Mouse (Mus musculus) thymus, postnatal 4 days (tissue): Measurements from ENCODE around the gene Cd47.

ENCODE experiments used
- DNase-seq: peaks from one replicate; pipeline ENCODE4 v3.0.0; 2021

Cd47 gene

DNA sequence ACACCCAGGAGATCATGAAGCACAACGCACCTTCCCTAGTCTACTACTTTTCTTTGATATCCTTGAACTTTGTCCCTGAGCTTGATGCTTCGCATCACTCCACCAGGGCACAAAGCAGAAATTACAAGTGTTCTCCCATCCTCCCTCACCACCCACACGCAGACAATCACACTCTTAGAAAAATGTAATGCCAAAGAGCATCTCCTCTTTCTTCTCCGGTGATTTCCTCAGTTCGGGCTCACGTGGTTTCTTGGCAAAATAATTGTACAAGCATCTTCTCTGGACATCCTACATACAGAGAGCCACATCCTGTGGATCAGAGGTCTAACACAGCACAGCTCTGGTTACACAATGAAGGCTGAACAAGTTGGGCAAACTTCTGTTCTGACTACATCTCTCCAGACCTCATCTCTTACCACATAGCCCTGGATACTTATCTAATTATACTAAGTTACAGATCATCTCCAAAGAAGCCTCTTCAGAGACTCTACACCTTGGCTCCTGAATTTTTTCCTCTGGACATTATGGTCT is 36.4 kb downstream of the Cd47 start:
- no peak for DNase-seq

DNA sequence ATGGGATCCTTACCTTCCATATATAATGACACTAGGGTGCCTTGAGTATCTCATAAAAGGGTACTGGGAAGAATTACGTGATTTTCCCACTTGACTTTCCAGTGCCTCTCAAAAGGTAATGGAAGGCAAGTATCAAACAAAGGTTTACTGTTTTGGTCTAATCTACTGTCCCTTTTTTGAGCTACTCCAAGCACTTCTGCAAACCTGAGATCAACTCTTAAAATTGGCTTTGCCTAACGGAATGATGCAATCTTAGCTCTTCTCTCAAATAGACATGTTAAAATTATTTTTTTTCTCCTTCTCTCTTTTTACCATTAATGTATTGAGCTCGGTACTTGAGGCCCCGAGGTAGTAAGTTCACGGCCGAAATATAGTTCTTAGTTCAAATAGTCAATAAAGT is 38.6 kb downstream of the Cd47 start:
- no peak for DNase-seq

DNA sequence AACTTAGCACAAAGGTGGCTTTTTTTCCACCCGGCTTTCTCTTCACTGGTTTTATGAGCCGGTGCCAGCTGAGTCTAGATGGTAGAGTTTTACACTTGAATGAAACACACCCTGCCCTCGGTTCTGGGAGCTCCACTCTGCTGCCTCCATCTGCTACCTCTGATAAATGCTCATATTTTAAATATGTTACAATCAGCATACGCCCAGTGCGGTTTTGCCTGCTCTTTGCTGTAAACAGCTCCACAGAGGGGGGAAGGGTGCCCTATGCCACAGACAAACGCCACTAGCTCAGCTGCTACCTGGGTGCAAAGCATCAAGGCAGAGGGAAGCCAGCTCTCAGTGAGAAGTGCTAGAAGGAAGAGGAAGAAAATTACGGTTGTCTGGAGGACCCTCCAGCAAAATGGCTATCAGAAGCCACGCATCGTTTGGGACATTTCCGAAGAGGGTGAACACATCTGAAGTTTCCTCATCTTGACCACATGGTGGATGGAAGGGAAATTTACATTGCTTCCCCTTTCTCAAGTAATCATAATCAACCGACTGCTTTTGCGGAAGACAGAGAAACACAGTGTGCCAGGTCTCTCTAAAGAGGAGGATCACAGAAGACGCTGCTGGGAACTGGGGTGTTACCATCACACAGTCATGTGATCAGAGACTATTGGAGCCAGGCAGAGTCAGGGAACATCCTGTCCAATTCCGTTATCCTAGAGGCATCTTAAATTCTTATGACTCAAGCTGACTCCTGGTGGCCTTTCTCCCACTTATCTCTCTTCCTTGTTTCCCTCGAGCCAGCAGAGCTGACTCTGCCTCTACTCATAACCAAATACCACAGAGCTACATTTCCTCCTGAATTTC is 39.6 kb downstream of the Cd47 start:
- DNase-seq = peak; percentile 85

DNA sequence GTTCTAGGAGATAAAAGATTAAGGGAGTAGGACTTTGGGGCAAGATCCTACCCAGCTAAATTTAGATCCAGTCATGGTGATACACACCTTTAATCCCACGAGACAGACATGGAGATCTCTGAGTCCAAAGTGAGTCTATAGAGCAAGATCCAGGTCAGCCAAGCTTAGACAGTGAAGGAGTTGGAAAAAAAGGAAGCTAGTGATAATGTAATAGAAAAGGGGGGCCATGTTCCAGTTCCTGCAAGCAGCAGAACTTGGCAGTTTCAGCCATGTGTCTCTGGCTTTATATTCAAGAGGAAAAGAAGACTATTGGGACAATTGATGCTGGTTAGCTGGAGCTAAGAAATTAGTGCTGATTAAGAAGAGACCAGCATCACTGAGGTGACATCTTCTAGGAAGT is 43.4 kb downstream of the Cd47 start:
- no peak for DNase-seq

DNA sequence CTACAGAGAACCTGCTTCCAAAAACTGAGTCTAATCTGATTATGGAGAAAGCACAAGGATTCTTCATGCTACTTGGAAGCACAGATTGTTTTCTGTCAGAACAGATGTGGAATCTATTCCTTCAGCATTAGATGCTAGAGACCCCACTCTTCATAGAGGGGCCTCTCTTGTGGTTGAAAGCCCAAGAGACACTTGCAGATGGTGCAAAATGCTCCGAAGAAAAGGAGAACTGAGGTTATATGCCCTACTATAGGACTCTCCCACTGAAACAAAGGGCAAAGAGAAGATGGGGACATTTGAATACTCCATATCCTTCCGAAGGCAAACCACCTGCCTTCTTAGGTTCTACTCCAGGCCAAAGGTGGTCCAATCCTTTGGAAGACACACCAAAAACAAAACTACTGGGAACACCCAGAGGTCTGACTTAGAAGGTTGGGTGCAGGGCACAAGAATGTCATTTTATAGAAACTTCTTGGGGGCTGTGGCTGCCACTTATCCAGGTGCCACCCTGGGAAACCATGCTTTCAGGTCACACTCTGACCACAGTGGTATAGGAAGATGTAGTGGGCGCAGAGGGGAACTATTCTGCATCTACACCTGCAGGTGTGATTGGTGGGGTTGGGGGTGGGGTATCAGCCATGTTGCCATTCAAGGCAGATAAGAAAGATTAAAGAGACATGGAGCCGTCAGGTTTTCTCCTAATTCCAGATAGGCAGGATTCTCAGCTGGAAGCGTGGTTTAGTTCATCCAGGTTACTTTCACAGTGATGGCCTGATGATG is 47.1 kb downstream of the Cd47 start:
- DNase-seq = peak; percentile 65

DNA sequence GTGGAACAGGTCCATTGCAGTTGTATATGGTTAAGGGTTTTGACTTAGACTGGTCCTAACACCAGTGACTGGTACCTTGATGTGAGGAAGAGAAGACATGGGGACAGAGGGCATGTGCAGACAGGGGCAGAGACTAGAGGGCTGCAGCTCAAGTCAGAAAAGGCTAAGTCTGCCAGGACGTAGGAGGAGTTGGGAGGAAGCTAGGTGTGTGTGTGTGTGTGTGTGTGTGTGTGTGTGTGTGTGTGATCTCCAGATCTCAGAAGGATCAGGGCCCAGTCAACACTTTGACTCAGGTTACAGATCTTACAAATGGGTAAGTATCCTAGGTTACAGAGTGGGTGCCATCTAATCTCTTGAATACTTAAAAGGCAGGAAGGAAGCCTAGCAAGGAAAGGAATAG is 48.3 kb downstream of the Cd47 start:
- DNase-seq = peak; percentile 46

DNA sequence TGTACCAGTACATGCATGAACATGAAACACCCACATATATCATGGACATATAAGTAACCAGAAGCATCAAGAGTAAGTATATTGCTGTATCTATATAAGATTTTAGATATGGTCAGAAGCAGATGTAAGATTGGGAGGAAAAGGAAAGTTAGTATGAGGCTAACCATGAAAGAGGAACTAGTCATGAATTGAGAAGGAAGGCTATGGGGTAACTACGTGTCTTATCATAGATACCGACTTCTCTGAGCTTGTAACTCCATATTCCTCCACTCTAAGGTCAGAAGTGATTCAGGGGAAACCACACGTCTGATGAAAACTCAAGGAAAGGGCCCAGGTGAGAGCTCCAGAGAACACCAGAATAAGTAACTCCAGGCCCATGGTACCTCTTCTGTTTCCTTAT is 52.6 kb downstream of the Cd47 start:
- no peak for DNase-seq

DNA sequence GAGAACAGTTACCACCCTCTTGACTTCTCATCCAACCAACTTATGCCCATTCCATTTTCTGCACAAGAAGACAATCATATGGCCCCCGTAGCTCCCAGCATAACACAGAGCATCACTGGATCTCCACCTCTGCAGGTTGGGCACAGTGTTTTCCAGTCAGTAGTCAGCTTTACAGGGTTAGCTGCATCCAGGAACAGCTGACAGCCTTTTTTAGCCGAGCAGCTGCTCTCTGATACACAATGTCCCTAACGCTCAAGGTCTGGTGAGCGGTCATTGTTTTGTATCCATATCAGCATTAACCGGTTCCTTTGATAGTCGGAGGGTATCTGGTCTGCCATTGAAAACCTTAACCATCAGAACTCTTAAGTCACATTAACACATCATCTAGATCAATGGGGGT is 53.3 kb downstream of the Cd47 start:
- no peak for DNase-seq

DNA sequence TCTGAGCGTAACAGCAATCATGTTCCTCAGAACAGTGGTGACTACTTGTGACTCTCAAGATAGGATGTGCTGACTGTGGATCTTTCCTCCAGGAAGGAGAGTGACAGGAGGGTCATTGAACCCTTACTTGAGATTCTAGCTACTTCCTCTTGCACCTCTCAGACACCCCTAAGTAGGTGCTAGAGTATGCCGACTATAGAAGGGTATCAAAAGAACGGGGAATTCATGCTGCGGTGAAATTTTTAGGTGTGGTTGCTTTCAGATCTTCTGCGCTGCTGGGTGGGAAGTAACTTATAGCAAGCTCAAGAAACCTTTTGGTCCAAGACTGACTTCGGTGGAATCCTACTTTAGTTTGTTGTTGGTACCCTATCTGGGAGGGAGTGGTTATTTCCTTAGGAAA is 53.9 kb downstream of the Cd47 start:
- peak; percentile 45 for DNase-seq

DNA sequence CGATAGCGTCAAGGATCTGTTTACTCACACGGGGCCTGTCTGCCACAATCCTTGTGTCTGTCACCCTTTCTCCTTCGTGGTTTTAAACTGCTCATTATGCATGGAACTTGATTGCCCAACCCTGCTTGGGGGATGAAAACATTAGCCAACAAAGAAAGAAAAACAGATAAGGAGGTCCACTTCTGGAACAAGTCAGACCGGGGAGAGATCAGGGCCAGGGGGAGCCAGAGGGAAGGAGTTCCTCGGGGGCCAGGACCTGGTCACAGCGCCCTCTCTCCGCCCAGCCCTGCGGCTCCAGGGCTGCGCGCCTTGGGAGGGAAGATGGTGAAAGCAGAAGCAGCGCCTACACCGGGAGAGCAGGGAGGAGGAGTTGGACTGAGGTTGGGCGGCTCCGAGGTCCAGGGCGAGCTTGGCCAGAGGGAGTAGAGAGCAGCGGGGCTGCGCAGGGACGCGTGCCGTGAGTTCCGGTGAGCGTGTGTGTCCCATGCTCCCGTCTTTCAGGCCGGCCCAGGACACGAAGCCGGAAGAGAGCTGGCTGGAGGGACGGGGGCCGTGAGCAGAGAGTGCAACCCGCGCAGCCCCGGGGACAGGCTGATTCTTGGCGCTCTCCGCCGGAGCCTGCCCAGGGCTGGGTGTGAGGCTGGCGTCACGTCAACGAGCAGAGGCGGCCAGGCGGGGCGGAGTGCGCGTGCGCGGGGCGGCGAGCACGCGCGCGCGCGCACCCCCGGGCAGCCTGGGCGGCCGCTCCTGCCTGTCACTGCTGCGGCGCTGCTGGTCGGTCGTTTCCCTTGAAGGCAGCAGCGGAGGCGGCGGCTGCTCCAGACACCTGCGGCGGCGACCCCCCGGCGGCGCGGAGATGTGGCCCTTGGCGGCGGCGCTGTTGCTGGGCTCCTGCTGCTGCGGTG is 54.9 kb downstream of the Cd47 start:
- DNase-seq = peak; percentile 92

DNA sequence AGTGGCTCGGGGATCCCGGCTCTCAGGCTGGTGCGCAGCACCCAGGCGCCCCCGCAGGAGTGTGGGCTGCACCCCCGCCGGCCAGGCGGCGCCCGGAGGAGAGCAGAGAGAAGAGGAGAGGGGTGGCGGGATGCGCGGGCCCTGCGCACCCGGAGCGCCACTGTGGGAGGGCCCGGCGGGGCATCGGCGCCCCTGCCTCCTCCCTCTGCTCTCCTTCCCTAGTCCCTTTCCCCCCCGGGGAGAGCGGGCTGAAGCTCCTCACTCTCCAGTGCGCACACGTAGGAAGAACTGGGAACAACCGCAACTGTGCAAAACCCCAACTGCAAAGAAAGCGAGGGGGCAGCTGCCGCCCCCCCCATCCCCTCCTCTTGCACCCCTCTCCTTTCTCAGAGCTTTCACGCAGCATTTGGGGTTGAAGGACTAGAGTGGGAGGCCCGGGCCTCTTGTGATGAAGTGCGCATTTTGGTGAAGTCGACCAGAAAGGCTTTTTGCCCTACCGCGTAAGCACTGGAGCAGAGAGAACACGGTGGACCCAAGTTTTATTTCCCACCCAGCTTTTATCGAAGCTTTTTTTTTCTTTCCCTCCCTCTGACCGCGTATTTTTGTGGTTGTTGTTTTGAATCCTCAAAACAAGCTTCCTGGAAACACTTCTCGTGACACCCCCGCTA is 55.6 kb downstream of the Cd47 start:
- DNase-seq = no peak

DNA sequence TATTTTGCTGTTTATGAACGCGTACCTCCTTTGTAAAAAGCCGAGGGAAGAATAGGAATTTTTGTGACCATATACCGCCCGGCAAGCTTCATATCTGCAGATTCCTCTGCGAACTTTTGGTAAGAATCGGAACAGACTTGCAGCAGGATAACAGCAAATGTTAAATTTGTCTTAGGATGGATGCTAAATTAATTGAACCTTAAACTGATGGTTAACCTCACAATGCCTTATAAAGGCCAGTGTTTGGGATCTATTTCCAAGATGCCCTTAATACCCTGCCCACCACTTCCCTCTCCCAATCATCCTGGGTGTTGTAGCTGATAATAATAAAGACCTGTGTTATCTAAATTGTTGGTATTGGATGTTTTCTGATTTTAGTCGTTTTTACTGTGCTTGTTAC is 56.3 kb downstream of the Cd47 start:
- no peak for DNase-seq

DNA sequence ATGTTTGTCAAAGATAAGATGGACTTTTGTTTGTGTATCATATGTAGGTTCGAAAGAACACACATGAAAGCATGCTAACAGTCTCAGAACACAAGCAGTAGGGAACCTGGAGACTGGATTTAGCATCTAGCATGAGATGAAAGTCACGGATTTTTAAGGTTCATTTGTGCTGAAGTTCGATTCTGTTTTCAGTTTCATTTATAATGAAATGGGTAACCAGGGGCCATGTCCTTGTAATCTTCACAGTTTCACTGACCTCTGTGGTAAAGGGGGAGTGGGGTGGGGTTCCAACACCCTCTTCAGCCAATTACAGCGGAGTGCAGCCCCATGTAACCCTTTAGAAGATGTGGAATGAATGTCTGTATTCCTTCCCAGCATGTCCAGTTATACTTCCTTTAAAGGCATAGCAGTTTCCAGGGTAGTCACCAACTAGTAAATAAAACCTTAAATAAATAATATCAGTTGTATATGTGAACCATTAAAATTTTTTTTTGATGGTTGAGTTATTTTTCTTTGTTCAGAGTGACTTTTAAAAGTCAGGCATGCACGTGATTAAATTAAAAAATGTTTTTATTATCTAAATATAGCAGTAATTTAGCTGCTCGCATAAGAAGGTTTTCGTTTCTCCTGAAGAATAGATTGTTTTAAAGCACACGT is 57.3 kb downstream of the Cd47 start:
- no peak for DNase-seq

DNA sequence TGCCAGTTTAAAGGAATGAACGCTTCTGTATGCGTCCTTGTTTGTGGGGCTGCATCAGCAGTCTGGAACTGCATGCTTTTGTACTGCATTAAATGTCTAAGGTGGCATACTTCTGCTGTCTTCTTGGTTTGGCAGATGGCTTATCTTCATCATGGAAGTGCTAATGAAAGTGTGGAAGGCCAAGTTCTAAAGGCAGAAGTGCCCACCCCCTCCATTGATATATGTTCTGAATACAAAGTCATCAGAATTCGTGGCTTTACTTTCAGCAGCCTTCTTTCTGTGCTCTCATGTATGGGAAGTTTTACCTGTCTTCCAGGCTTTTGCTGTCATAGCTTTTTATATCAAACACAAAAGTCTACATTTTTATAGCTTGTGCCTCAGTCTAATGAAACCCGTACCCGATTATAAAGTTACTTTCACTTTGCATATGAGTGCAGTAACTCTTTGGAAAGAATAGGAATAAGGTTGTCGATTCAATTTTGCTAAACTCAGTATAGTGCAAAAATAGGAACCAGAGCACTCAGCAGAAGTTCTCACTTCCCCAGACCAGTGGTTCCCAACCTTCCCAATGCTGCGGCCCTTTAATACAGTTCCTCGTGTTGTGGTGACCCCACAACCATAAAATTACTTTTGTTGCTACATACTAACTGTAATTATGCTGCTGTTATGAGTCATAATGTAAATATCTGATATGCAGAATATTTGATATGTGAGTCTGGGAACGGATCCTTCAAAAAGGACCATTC is 58.0 kb downstream of the Cd47 start:
- DNase-seq = no peak

DNA sequence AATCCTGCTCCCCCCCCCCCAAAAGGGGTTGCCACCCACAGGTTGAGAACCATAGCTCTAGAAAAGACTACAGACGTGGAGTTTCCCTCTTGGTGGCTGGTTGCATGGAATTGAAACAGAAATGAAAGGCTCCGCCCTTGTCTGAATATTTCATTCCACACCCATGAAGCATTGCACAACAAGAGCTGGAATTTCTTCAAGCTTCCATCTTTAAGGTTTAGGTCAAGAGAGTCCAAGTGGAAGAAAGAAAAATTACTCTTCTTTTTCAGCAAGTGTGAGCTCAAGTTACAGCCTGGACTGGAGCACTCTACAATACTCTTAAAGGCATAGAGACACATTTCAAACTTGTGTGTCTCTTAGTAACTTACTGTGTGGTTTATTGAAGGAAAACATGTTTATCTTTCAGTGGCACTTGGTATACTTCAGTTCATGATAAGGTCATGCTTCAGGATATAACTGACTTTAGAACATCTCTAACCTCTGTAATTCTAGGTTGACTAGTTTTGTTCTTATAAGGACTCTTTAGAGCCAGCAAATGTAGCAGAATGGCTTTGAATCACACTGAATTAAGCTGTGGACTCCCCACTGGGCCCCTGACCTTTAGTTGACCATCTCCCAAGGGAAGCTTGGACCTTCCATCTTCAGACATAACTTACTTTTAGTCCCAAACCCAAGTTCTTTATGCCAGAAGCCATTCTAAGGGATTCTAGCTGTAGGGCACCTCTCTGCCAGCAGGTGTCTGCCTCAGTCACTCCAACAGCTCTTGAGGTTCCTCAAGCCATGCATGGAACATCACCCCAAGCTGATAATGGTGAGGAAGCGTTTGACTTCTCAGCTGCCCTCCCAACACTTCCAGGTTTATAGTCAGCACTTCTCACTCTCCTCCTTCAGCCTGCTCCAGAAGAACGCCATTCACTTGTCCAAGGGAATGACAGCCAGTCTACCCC is 58.8 kb downstream of the Cd47 start:
- DNase-seq = peak; percentile 61

DNA sequence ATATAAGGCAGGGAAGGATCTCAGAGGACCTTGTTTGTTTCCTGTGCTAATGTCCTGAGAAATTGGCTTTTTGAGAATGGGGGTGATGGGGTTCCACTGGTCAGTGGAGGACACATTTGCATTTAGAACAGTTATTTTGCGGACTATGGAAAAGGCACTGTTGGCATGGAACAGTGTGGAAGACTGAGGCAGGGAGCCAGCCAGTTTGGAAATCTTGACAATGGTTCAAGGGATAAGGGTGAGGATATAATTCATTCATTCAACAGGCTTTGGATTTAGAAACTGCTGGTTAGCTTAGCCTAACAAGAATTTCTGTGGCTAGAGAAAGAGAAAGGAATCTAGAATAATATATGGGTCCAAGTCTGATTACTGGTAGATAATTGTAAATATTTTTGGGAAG is 61.7 kb downstream of the Cd47 start:
- DNase-seq = no peak

DNA sequence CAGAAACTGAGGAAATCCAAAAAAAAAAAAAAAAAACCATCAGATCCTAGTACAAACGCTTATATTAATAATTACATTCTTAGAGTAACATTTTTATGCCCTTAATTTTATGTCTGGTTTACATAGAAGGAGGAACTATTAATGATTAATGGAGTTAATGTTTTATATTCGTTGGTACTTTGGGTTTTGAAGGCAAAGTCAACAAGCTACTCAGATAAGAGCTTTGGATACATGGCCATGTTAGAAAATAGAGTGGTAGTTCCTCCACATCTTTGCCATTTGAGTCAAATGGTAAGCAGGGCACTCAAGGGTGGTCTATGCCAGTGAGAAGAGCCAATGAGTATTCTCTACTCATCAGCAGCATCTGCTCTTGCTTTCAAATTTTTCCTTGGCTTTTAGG is 66.3 kb downstream of the Cd47 start:
- no peak for DNase-seq

DNA sequence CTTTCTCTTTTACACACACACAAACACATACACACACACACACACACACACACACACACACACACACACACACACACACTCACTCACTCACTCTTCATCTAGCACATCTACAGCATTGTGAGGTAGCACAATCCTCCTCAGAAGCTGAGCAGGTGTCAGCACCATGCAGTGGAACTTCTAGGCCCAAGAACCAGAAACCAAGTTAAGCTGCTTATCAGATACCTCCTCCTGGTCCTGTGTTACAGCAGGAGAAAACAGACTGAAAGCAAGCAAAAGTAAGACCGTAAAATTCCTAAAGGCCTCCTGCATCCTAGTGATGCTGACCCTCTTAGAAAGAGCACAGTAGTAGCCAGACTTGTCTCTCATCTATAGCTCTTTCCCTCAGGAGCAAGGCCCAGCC is 67.9 kb downstream of the Cd47 start:
- DNase-seq = no peak

DNA sequence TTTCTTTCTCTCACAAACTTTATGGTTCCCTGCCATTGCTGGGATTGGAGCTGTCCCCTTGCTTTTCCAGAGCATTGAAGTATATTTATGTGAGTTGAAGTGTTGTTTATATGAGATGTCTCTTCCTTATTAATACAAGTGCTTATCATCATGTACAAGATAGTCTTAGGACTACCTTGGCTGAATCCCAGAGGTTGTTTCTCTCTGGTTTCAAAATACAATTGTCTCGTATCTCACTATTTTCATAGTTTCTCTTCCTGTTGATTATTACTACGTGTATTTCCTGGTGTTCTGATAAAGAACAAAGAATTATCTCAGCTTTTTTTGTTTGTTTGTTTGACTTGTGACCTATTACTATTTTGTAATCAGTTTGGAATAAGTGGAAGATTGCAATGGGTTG is 73.6 kb downstream of the Cd47 start:
- DNase-seq = no peak

DNA sequence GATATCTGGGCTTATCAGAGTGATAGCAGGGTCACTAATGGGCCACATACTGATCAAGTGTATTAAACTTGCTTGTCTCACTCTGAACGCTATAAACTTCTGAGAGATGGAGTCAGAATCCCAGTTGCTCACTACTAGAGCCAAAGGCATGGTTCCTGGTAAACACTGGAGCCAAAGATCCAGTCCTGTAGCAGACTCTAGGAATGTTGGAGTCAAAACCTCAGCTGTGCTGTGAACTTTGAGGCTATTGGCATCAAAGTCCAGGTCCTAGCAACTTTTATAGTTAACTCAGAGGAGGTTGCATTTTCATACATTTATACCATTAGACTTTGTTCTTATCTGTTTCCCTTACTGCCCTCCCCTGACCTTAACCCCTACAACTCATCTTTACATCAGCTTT is 74.2 kb downstream of the Cd47 start:
- DNase-seq = no peak
